Mouse (Mus musculus) testis, postnatal 14 days (tissue): ENCODE data around the gene Itih4.

Experiments
- DNase-seq: peaks from one replicate; pipeline ENCODE4 v3.0.0; 2021; ENCODE audit warnings: low spot score

Gene Itih4

DNA sequence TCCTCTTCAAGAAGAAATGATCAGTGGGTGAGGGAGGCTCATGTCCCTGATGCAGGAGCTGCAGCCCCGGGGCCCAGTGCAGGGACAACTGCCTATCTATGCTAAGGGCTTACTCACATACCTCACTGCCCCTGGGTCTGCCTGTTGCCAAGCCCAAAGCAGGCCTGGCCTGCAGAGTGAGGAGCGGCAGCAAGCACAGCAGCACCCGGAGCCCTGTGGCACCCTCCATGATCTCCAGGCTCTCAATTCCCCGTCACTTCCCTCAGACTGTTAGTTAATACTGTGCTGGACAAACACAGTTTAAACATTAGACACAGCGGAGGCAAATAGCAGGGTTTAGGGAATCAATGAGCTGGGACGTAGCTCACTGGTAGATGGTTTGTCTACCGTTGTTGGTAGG lies 56.8 kb downstream of the Itih4 start, which contains the start of gene Itih1:
TSS of gene Itih1 (minus strand) at position 252 of the 400 bp plus-strand sequence.
- DNase-seq, result no peak

- DNase-seq, result no peak
These were observed 57.8 kb downstream of the Itih4 start for GRCm38 (mm10) chr14:30943860-30944674.

DNA sequence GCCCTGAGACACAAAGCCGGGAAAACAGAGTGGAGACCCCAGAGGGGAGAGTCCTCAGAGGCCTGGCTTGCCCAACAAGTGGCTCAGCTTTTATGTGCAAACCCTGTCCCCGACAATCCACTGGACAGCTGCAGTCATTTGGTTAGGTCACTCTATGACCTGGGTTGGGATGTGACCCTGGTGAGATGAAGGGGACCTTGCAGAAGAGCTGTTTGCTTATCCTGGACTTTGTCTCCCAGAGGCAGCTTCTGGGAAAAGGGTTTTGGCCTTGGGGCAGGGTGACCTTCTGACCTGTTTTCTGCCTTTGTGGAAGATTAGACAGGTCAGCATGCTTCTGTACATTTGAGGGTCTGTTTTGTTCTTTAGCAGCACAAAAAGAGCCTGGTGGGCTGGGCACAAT lies 58.5 kb downstream of the Itih4 start:
- DNase-seq, result no peak

DNA sequence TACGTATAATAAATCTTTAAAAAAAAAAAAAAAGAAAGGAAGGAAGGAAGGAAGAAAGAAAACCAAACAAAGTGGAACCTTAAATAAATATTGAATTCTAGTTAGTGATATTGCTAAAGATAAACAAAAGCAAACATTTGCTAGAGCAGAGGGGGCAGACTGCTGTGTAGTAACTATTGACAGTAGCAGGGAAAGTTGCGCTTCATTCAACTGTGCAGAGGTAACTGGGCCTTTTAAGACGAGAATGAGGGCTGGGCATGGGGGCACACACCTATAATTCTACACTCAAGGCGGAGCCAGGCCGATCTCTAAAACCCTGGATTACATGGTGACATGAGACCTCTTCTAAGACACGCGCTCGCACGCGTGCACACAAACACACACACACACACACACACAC lies 63.7 kb downstream of the Itih4 start:
- DNase-seq, result no peak

DNA sequence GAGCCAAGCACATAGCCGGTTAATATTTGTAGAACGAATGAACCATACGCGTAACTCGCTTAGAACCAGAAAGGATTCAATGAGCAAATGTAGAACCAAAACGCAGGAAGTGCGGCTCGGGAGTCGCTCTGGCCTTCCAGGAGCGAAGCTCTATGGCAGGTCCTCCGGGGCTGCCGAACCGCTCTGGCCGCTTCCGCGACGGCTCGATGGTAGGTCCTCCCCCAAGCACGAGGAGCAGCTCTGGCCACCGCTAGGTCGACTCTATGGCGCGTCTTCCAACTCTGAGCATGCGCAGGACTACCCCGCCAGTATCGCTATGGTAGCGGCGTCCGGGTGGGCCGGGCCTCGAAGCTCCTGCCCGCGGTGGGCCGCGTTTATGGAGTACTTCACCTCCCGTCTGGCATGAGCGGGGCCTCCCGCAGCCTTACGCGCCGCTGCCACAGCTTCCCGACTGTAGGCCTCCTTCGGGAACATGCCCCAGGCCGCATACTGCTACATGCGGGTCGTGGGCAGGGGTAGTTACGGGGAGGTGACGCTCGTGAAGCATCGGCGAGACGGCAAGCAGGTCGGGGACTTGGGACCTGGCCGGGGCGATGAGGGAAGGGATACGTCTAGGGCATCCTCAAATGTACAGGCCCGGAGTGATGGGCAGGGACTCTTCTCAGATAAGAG lies 65.0 kb downstream of the Itih4 start, which contains the start of gene Nek4:
TSS of gene Nek4 (plus strand) at position 224 of the 672 bp plus-strand sequence.
- DNase-seq, result peak; percentile 98
